Comparison of ENCODE assay signal across 8 mouse cellular contexts in genomic region chr9:47587577-47588194, GRCm38 (mm10). TPM values are rescaled to one million over a fixed set of nuclear protein-coding genes. Genes with fewer than 3 reads are reported as not detected.
A peak's percentile ranks its signal among the peaks of the same experiment; 100 is the strongest.
DNase-seq lines count a peak whose midpoint lies in the region; ATAC-seq and TF ChIP-seq lines count a peak whose summit lies in the region.

No protein-coding gene starts in this region.

- no peak for TF ChIP-seq POLR2A in MEL (IDR thresholded peaks at IDR 0.05; ENCODE audit: control insufficient read depth in 1 of 2, insufficient read depth in 1 of 2, low read depth in 1 of 2, low read length in 2 of 2, poor library complexity in 1 of 2)

- no peaks in the 10 kb centered on the region for H3K79me2 ChIP-seq in MEL (ENCODE audit: control insufficient read depth, insufficient read depth, low read length, poor library complexity)

- H3K27me3 ChIP-seq in kidney, embryonic 14.5 days (ENCODE audit: control insufficient read depth, insufficient read depth, low read length) = no peaks in the 10 kb centered on the region
- H3K27me3 ChIP-seq in MEL (ENCODE audit: control insufficient read depth in 1 of 2, insufficient read depth in 2 of 2, low read length in 2 of 2) = no peaks in the 10 kb centered on the region

- TF ChIP-seq EP300 in MEL (IDR thresholded peaks at IDR 0.05; ENCODE audit: low read depth in 1 of 2, low read length in 2 of 2) = no peak

- peak; percentile 54 to 70 (median 70) for TF ChIP-seq CTCF in MEL (IDR thresholded peaks at IDR 0.05 in 2 of 3, conservative IDR thresholded peaks at IDR 0.05 in 1 of 3; ENCODE audit: control insufficient read depth in 1 of 3, insufficient read depth in 1 of 3, low read depth in 2 of 3, low read length in 3 of 3, poor library complexity in 1 of 3, severe bottlenecking in 1 of 3)

- no peak for ATAC-seq in kidney, embryonic 14.5 days (ENCODE audit: low FRiP score, low TSS enrichment)
- no peak for ATAC-seq in inflammation-experienced regulatory T-cells, adult 6 months

- no peak overlapping the region for H3K4me2 ChIP-seq in kidney, embryonic 14.5 days (replicated peaks; ENCODE audit: low read depth, low read length)

- TF ChIP-seq RAD21 in MEL (IDR thresholded peaks at IDR 0.05; ENCODE audit: low read depth, low read length) = peak; percentile 54

- H3K9ac ChIP-seq in kidney, embryonic 14.5 days (ENCODE audit: low read depth, low read length) = no peak overlapping the region
- no peak overlapping the region for H3K9ac ChIP-seq in MEL (ENCODE audit: control insufficient read depth, low read depth, low read length, poor library complexity, severe bottlenecking)

- H3K9me3 ChIP-seq in kidney, embryonic 14.5 days (ENCODE audit: control insufficient read depth, low read length) = no peaks in the 10 kb centered on the region
- H3K9me3 ChIP-seq in MEL (replicated peaks; ENCODE audit: insufficient read depth, low read length) = no peaks in the 10 kb centered on the region

- H3K36me3 ChIP-seq in kidney, embryonic 14.5 days (ENCODE audit: control insufficient read depth, insufficient read depth, low read length) = no peaks in the 10 kb centered on the region
- peaks cover 0 to 8% of the 10 kb centered on the region in 2 experiments; a peak in 2 of 4 replicates for H3K36me3 ChIP-seq in MEL (ENCODE audit: control insufficient read depth in 1 of 2, insufficient read depth in 2 of 2, low read length in 2 of 2)

- 67% methylated on average over 7 of the region's 7 CpGs for WGBS in kidney, embryonic 14.5 days

- DNase-seq in kidney, adult 9 months = peak; percentile 71
- peak; percentile 58 for DNase-seq in MEL (ENCODE audit: low read depth, low spot score)
- peak; percentile 57 for DNase-seq in brain, adult 2 months (ENCODE audit: low read depth, low spot score)
- DNase-seq in heart, postnatal 4 days = peak; percentile 53
- peak; percentile 61 for DNase-seq in lung, postnatal 10 days
- DNase-seq in spleen, adult 18-20 months = no peak

- no peak overlapping the region for H3K27ac ChIP-seq in kidney, embryonic 14.5 days (ENCODE audit: low read depth, low read length)
- no peak overlapping the region for H3K27ac ChIP-seq in MEL (ENCODE audit: control insufficient read depth, low read depth, low read length)

- H3K4me3 ChIP-seq in kidney, embryonic 14.5 days (ENCODE audit: low read length) = no peak overlapping the region
- no peak overlapping the region for H3K4me3 ChIP-seq in MEL (ENCODE audit: control insufficient read depth in 1 of 2, insufficient read depth in 1 of 2, low read depth in 2 of 2, low read length in 2 of 2)

- no peaks in the 10 kb centered on the region for H3K4me1 ChIP-seq in kidney, embryonic 14.5 days (ENCODE audit: control insufficient read depth, insufficient read depth, low read length)
- peaks cover 3 to 12% of the 10 kb centered on the region in 2 experiments; a peak in 3 of 4 replicates for H3K4me1 ChIP-seq in MEL (ENCODE audit: control insufficient read depth in 1 of 2, insufficient read depth in 2 of 2, low read length in 2 of 2)

TF ChIP-seq in MEL, 35 proteins besides CTCF, POLR2A, EP300 and RAD21:
- TF ChIP-seq SMC3 (IDR thresholded peaks at IDR 0.05; ENCODE audit: low read depth, low read length) (peak; percentile 49), MAX (IDR thresholded peaks at IDR 0.05; ENCODE audit: low read length) (no peak), POLR2AphosphoS5 (IDR thresholded peaks at IDR 0.05; ENCODE audit: borderline replicate concordance, low read depth, low read length) (no peak), ZC3H11A (IDR thresholded peaks at IDR 0.05; ENCODE audit: low read depth, low read length) (peak; percentile 40; the same call in 1 of the 2 replicates)

RNA-seq across cellular contexts. Expression of gene Cadm1, which starts 57.7 kb away (rescaled TPM):
- polyA plus RNA-seq in kidney, embryonic 14.5 days (2014; fragmentation: Nextera tagmentation; extraction: Ambion mirVana) = 66.3 and 92.1 TPM in 2 replicates
- 0.16 and 0.31 TPM in 2 replicates for total RNA-seq in MEL (2012; rRNA removed)
- polyA plus RNA-seq in MEL (2012; ENCODE audit: insufficient read depth in 1 of 2, insufficient read length in 2 of 2, low read depth in 1 of 2, low replicate concordance in 2 of 2, missing spikeins in 1 of 2) = under 1 TPM in 1 of 2 experiments, not detected in 1; 0.14 TPM
- total RNA-seq in heart, postnatal 4 days (2021) = 1 to 10 TPM; 4.2 to 4.6 TPM
- under 1 TPM in 1 of 3 experiments, not detected in 2; 0.42 TPM for polyA plus RNA-seq in inflammation-experienced regulatory T-cells, adult 6 months (2017; shearing (Covaris generic))

Comparison
In these comparisons a context has a peak if more than half of its experiments do, and no peak if none do; other contexts are left out.
1. DNase-seq: peak in kidney, adult 9 months (single experiment), MEL (single experiment), brain, adult 2 months (single experiment), heart, postnatal 4 days (single experiment) and lung, postnatal 10 days (single experiment); none in spleen, adult 18-20 months (0 of 2).
2. RNA of gene Cadm1, which starts 57.7 kb away (polyA plus RNA-seq): 66.3 to 92.1 TPM in kidney, embryonic 14.5 days; 0.14 TPM in MEL and 0.42 TPM in inflammation-experienced regulatory T-cells, adult 6 months; every median in the first group is over 10 times any median in the second.